Mouse (Mus musculus) T-helper 17 cell (primary cell): ENCODE measurements around the gene Gdf9.

Experiments
- in situ Hi-C, 2 experiments: fragments of 300-600 bp; cut with MboI, MseI; formaldehyde crosslinking; loops; 1 replicate in 1 of 2; 2 replicates in 1 of 2; pipeline ENCODE4 v1.15.1; 2025; ENCODE audit warnings: high pct_unique_total_duplicates in 2 of 2

Gene Gdf9

GRCm38 (mm10) chr11:53475620-53476019, 44.8 kb downstream of the Gdf9 start:
- in situ Hi-C loops = no loop called here

- in situ Hi-C loops = no loop called here
Observed at GRCm38 (mm10) chr11:53477833-53478232, 47.0 kb downstream of the Gdf9 start.

GRCm38 (mm10) chr11:53478383-53479170, 47.8 kb downstream of the Gdf9 start:
- in situ Hi-C loops = no loop called here

- in situ Hi-C loops = no loop called here
Observed at GRCm38 (mm10) chr11:53479171-53479782, 48.5 kb downstream of the Gdf9 start.

- in situ Hi-C loops = no loop called here
Observed at GRCm38 (mm10) chr11:53479783-53480301, 49.0 kb downstream of the Gdf9 start, which contains the start of the genes Gm9945 and Sowaha. TSS of gene Gm9945 (plus strand) at chr11:53480166. TSS of gene Sowaha (minus strand) at chr11:53480274.

- in situ Hi-C loops = no loop called here
Observed at GRCm38 (mm10) chr11:53481088-53481730, 50.4 kb downstream of the Gdf9 start.

GRCm38 (mm10) chr11:53483159-53483891, 52.5 kb downstream of the Gdf9 start:
- in situ Hi-C loops = no loop called here

GRCm38 (mm10) chr11:53485719-53486118, 54.9 kb downstream of the Gdf9 start:
- in situ Hi-C loops = no loop called here

- in situ Hi-C loops = no loop called here
Observed at GRCm38 (mm10) chr11:53486351-53486750, 55.5 kb downstream of the Gdf9 start.

- in situ Hi-C loops = no loop called here
Observed at GRCm38 (mm10) chr11:53486822-53487594, 56.2 kb downstream of the Gdf9 start.
